ENCODE assay signal across 9 mouse cellular contexts in the genomic region with DNA sequence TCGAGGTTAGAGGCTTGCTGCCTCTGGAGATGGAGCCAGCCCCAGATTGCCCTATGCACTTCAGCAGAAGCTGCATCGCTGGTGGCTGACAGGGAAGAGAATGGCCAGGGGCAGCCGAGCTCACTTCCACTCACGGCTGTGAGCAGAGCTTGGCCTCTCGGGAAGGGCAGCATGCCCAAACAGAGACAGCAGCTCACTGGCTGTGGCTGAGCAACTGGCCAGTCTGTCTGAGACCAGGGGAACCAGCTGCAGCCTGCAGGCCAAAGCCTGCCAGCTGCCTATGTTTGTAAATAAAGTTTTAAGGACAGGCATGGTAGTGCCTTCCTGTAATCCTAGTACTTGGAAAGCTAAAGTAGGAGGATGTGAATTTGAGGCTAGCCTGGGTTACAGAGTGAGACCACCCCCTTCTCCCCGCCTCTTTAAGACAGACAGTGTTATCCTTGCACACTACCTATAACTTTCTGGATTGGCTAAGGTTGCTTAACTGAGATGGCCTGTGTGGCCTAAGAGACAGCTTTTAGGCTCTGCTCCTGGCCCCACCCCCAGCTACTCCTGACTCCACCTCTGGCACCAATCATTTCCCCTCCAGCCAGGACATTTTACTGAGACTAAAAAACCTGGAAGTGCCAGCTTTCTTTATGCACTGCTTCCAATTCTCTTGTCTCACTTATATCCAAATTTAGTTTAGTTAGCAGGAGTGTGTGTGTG. TPM values are rescaled to one million over a fixed set of nuclear protein-coding genes. Genes with fewer than 3 reads are reported as not detected.
DNase-seq lines count a peak whose midpoint lies in the region; ATAC-seq and TF ChIP-seq lines count a peak whose summit lies in the region.
"Had no signal": no experiment of that assay in that cellular context is flagged by ENCODE, and none has a peak within 500 bp of the region (broad histone marks: within the 10 kb centered on the region; RNA-seq: fewer than 3 reads in every experiment).

No protein-coding gene starts in this region.

- no peaks in the 10 kb centered on the region for H3K9me3 ChIP-seq in midbrain, embryonic 10.5 days (replicated peaks)
- H3K9me3 ChIP-seq in midbrain, embryonic 13.5 days, result no peaks in the 10 kb centered on the region
- no peaks in the 10 kb centered on the region for H3K9me3 ChIP-seq in kidney, postnatal 0 days (replicated peaks; ENCODE audit: low read length)
- no peaks in the 10 kb centered on the region for H3K9me3 ChIP-seq in forebrain, embryonic 12.5 days

- no peak overlapping the region for H3K4me2 ChIP-seq in midbrain, embryonic 13.5 days (replicated peaks)
- no peak overlapping the region for H3K4me2 ChIP-seq in kidney, postnatal 0 days (ENCODE audit: low read length)
- no peak overlapping the region for H3K4me2 ChIP-seq in forebrain, embryonic 12.5 days

- ATAC-seq in midbrain, embryonic 13.5 days, result no peak
- no peak for ATAC-seq in kidney, postnatal 0 days (replicated peaks; ENCODE audit: low FRiP score, low read depth)
- ATAC-seq in forebrain, embryonic 12.5 days (ENCODE audit: low FRiP score), result no peak
- ATAC-seq: activated CD4-positive, CD25-positive, alpha-beta regulatory T cell, adult 4 months had no signal

- peak; percentile 65 for DNase-seq in adrenal gland, postnatal 10 days
- DNase-seq in adrenal gland, adult 18-20 months (ENCODE audit: low spot score in 2 of 2), result no peak
- DNase-seq in midbrain, embryonic 10.5 days (ENCODE audit: low spot score), result no peak
- DNase-seq in kidney, postnatal 0 days (ENCODE audit: low spot score), result no peak
- DNase-seq in frontal cortex, postnatal 10 days (ENCODE audit: low spot score in 2 of 2), result no peak

- no peak for TF ChIP-seq POLR2A in small intestine, adult 2 months (IDR thresholded peaks at IDR 0.05; ENCODE audit: low read depth, low read length)

- no peak overlapping the region for H3K4me3 ChIP-seq in midbrain, embryonic 10.5 days
- no peak overlapping the region for H3K4me3 ChIP-seq in midbrain, embryonic 13.5 days (replicated peaks)
- no peak overlapping the region for H3K4me3 ChIP-seq in kidney, postnatal 0 days (replicated peaks; ENCODE audit: low read depth, low read length)
- no peak overlapping the region for H3K4me3 ChIP-seq in small intestine, adult 2 months (ENCODE audit: low read depth, low read length)
- H3K4me3 ChIP-seq in forebrain, embryonic 12.5 days (replicated peaks), result no peak overlapping the region

- no peak overlapping the region for H3K9ac ChIP-seq in midbrain, embryonic 13.5 days (replicated peaks)
- H3K9ac ChIP-seq in kidney, postnatal 0 days (ENCODE audit: low read depth, low read length), result no peak overlapping the region
- no peak overlapping the region for H3K9ac ChIP-seq in forebrain, embryonic 12.5 days

- peaks cover 42% of the 10 kb centered on the region for H3K36me3 ChIP-seq in midbrain, embryonic 10.5 days
- H3K36me3 ChIP-seq in midbrain, embryonic 13.5 days, result peaks cover 5% of the 10 kb centered on the region; the same call in 1 of the 2 replicates
- H3K36me3 ChIP-seq in kidney, postnatal 0 days (ENCODE audit: insufficient read depth, low read length), result no peaks in the 10 kb centered on the region
- no peaks in the 10 kb centered on the region; the same call in 1 of the 2 replicates for H3K36me3 ChIP-seq in small intestine, adult 2 months (ENCODE audit: control insufficient read depth, insufficient read depth, low read length)
- H3K36me3 ChIP-seq in forebrain, embryonic 12.5 days (replicated peaks), result no peaks in the 10 kb centered on the region; the same call in 1 of the 2 replicates

- peaks cover 85% of the 10 kb centered on the region for H3K4me1 ChIP-seq in midbrain, embryonic 10.5 days
- peaks cover 72% of the 10 kb centered on the region for H3K4me1 ChIP-seq in midbrain, embryonic 13.5 days (replicated peaks)
- peaks cover 39% of the 10 kb centered on the region for H3K4me1 ChIP-seq in kidney, postnatal 0 days (replicated peaks; ENCODE audit: insufficient read depth, low read length)
- H3K4me1 ChIP-seq in small intestine, adult 2 months (ENCODE audit: control insufficient read depth, insufficient read depth, insufficient read length, low read length), result peaks cover 26% of the 10 kb centered on the region
- peaks cover 67% of the 10 kb centered on the region for H3K4me1 ChIP-seq in forebrain, embryonic 12.5 days

- peak overlapping the region; percentile 57 for H3K27ac ChIP-seq in midbrain, embryonic 10.5 days (replicated peaks)
- H3K27ac ChIP-seq in midbrain, embryonic 13.5 days, result no peak overlapping the region
- H3K27ac ChIP-seq in kidney, postnatal 0 days, result peak overlapping the region; percentile 55
- peak overlapping the region; percentile 11; the same call in 1 of the 2 replicates for H3K27ac ChIP-seq in small intestine, adult 2 months (ENCODE audit: insufficient read depth, low read depth, low read length)
- H3K27ac ChIP-seq in forebrain, embryonic 12.5 days, result no peak overlapping the region

- H3K27me3 ChIP-seq in midbrain, embryonic 10.5 days (ENCODE audit: low read depth, poor library complexity, severe bottlenecking), result no peaks in the 10 kb centered on the region
- no peaks in the 10 kb centered on the region for H3K27me3 ChIP-seq in midbrain, embryonic 13.5 days
- H3K27me3 ChIP-seq in kidney, postnatal 0 days (ENCODE audit: insufficient read depth, low read length), result no peaks in the 10 kb centered on the region
- H3K27me3 ChIP-seq in small intestine, adult 2 months (ENCODE audit: control insufficient read depth, insufficient read depth, low read length), result no peaks in the 10 kb centered on the region
- H3K27me3 ChIP-seq in forebrain, embryonic 12.5 days, result no peaks in the 10 kb centered on the region

- WGBS in midbrain, embryonic 10.5 days, result 64% methylated on average over 6 of the region's 6 CpGs
- WGBS in midbrain, embryonic 13.5 days, result 58% methylated on average over 6 of the region's 6 CpGs
- 50% methylated on average over 6 of the region's 6 CpGs for WGBS in kidney, postnatal 0 days
- 44% methylated on average over 6 of the region's 6 CpGs for WGBS in small intestine, adult 2 months
- WGBS in forebrain, embryonic 12.5 days, result 76% methylated on average over 6 of the region's 6 CpGs

- TF ChIP-seq CTCF in kidney, postnatal 0 days (IDR thresholded peaks at IDR 0.05; ENCODE audit: low read depth), result no peak
- no peak for TF ChIP-seq CTCF in small intestine, adult 2 months (IDR thresholded peaks at IDR 0.05; ENCODE audit: extremely low read depth, insufficient read length, insufficient replicate concordance, low read depth, low read length)

RNA-seq across cellular contexts. Expression of gene Foxk1, which starts 11.5 kb away (rescaled TPM):
- 10 to 100 TPM; 22.9 to 23.6 TPM for total RNA-seq in adrenal gland, postnatal 10 days (2021)
- total RNA-seq in adrenal gland, adult 18-20 months (2021), result 10 to 100 TPM; 17.9 to 22.1 TPM
- polyA plus RNA-seq in midbrain, embryonic 10.5 days (2016; fragmentation: Nextera tagmentation; extraction: Ambion mirVana), result 3.7 and 5.3 TPM in 2 replicates
- 4.8 and 5.1 TPM in 2 replicates for polyA plus RNA-seq in midbrain, embryonic 13.5 days (2015; fragmentation: Nextera tagmentation; extraction: Ambion mirVana)
- 5.6 and 5.8 TPM in 2 replicates for polyA plus RNA-seq in kidney, postnatal 0 days (2015; fragmentation: Nextera tagmentation; extraction: Ambion mirVana)
- 11.2 and 58.0 TPM in 2 replicates for polyA plus RNA-seq in small intestine, adult 2 months (2012; rRNA removed)
- polyA plus RNA-seq in forebrain, embryonic 12.5 days (2016; fragmentation: Nextera tagmentation; extraction: Ambion mirVana), result 5.2 and 5.9 TPM in 2 replicates

RNA-seq across cellular contexts. Expression of gene Ap5z1, which starts 50.9 kb away (rescaled TPM):
- 10 to 100 TPM; 14.0 to 18.9 TPM for total RNA-seq in adrenal gland, postnatal 10 days (2021)
- total RNA-seq in adrenal gland, adult 18-20 months (2021), result 10 to 100 TPM; 15.4 to 18.1 TPM
- 12.3 and 14.6 TPM in 2 replicates for polyA plus RNA-seq in midbrain, embryonic 10.5 days (2016; fragmentation: Nextera tagmentation; extraction: Ambion mirVana)
- polyA plus RNA-seq in midbrain, embryonic 13.5 days (2015; fragmentation: Nextera tagmentation; extraction: Ambion mirVana), result 14.3 and 14.8 TPM in 2 replicates
- polyA plus RNA-seq in kidney, postnatal 0 days (2015; fragmentation: Nextera tagmentation; extraction: Ambion mirVana), result 6.4 and 8.8 TPM in 2 replicates
- 15.0 and 37.6 TPM in 2 replicates for polyA plus RNA-seq in small intestine, adult 2 months (2012; rRNA removed)
- polyA plus RNA-seq in forebrain, embryonic 12.5 days (2016; fragmentation: Nextera tagmentation; extraction: Ambion mirVana), result 12.7 and 15.2 TPM in 2 replicates

Comparison
In these comparisons a context has a peak if more than half of its experiments do, and no peak if none do; other contexts are left out.
1. H3K27ac ChIP-seq: peak in midbrain, embryonic 10.5 days (single experiment), kidney, postnatal 0 days (single experiment) and small intestine, adult 2 months (single experiment); none in midbrain, embryonic 13.5 days (single experiment) and forebrain, embryonic 12.5 days (single experiment).